In genomic region chr16:31003592-31004320, GRCm38 (mm10) we compare ENCODE assay signal across 8 mouse cellular contexts.
DNase-seq lines count a peak whose midpoint lies in the region; ATAC-seq and TF ChIP-seq lines count a peak whose summit lies in the region.
"Not testable (repeated sequence)": the region's sequence is repeated elsewhere in the genome, so short reads cannot be mapped to it uniquely, and the experiment has no call there.

No protein-coding gene starts in this region.

- DNase-seq in B cell, adult 2 months, result peak; percentile 15 to 17
- DNase-seq in embryo, embryonic 10 days (ENCODE audit: low spot score), result peak; percentile 72
- peak; percentile 58 for DNase-seq in gastrocnemius, adult 2 months
- peak; percentile 22 for DNase-seq in hindbrain, embryonic 10.5 days (ENCODE audit: low spot score)
- peak; percentile 18 for DNase-seq in liver, embryonic 13.5 days
- not testable (repeated sequence) for DNase-seq in midbrain, embryonic 11.5 days (ENCODE audit: low spot score, missing footprints)

- not testable (repeated sequence) for H3K9me3 ChIP-seq in hindbrain, embryonic 10.5 days; kidney, embryonic 15.5 days (replicated peaks); liver, embryonic 13.5 days (replicated peaks); midbrain, embryonic 11.5 days (ENCODE audit: control insufficient read depth, low read length); stomach, embryonic 16.5 days (replicated peaks; ENCODE audit: control insufficient read depth, low read length)

- peaks cover 56% of the 10 kb centered on the region for H3K4me1 ChIP-seq in hindbrain, embryonic 10.5 days (replicated peaks)
- peaks cover 34% of the 10 kb centered on the region for H3K4me1 ChIP-seq in kidney, embryonic 15.5 days
- H3K4me1 ChIP-seq in liver, embryonic 13.5 days (replicated peaks), result peaks cover 32% of the 10 kb centered on the region
- not testable (repeated sequence) for H3K4me1 ChIP-seq in midbrain, embryonic 11.5 days (ENCODE audit: control insufficient read depth, insufficient read depth, low read length)
- peaks cover 30% of the 10 kb centered on the region for H3K4me1 ChIP-seq in stomach, embryonic 16.5 days (ENCODE audit: control insufficient read depth, insufficient read depth, low read length)

- peak overlapping the region; percentile 70 for H3K27ac ChIP-seq in gastrocnemius, adult 2 months
- H3K27ac ChIP-seq in hindbrain, embryonic 10.5 days, result peak overlapping the region; percentile 76
- H3K27ac ChIP-seq in kidney, embryonic 15.5 days, result peak overlapping the region; percentile 76
- peak overlapping the region; percentile 26; the same call in 1 of the 2 replicates for H3K27ac ChIP-seq in liver, embryonic 13.5 days
- H3K27ac ChIP-seq in midbrain, embryonic 11.5 days (ENCODE audit: low read depth, low read length), result not testable (repeated sequence)
- peak overlapping the region; percentile 55 for H3K27ac ChIP-seq in stomach, embryonic 16.5 days (ENCODE audit: low read length)

- intact Hi-C loops in gastrocnemius, adult 2 months (cut with DNase I), result not testable (repeated sequence)

- H3K36me3 ChIP-seq in hindbrain, embryonic 10.5 days, result peaks cover 10% of the 10 kb centered on the region; the same call in 1 of the 2 replicates
- H3K36me3 ChIP-seq in kidney, embryonic 15.5 days; liver, embryonic 13.5 days; midbrain, embryonic 11.5 days (ENCODE audit: control insufficient read depth, insufficient read depth, low read length); stomach, embryonic 16.5 days (ENCODE audit: control insufficient read depth, insufficient read depth, low read length): not testable (repeated sequence)

- 14% methylated on average over 10 of the region's 10 CpGs for WGBS in hindbrain, embryonic 10.5 days
- 8% methylated on average over 10 of the region's 10 CpGs for WGBS in kidney, embryonic 15.5 days
- WGBS in liver, embryonic 13.5 days (ENCODE audit: insufficient replicate concordance), result 11% methylated on average over 10 of the region's 10 CpGs
- WGBS in midbrain, embryonic 11.5 days, result 13% methylated on average over 10 of the region's 10 CpGs
- WGBS in stomach, embryonic 16.5 days, result 9% methylated on average over 10 of the region's 10 CpGs

- not testable (repeated sequence) for TF ChIP-seq CTCF in gastrocnemius, adult 2 months (IDR thresholded peaks at IDR 0.05)

- H3K9ac ChIP-seq in kidney, embryonic 15.5 days; midbrain, embryonic 11.5 days (ENCODE audit: low read length): not testable (repeated sequence)
- H3K9ac ChIP-seq in liver, embryonic 13.5 days, result peak overlapping the region; percentile 12; the same call in 1 of the 2 replicates
- H3K9ac ChIP-seq in stomach, embryonic 16.5 days (ENCODE audit: low read length), result peak overlapping the region; percentile 34; the same call in 1 of the 2 replicates

- H3K4me3 ChIP-seq in gastrocnemius, adult 2 months, result peak overlapping the region; percentile 31
- not testable (repeated sequence) for H3K4me3 ChIP-seq in hindbrain, embryonic 10.5 days; liver, embryonic 13.5 days (replicated peaks); midbrain, embryonic 11.5 days (ENCODE audit: low read depth, low read length); stomach, embryonic 16.5 days (replicated peaks; ENCODE audit: low read length)
- H3K4me3 ChIP-seq in kidney, embryonic 15.5 days (replicated peaks), result peak overlapping the region; percentile 10; the same call in 1 of the 2 replicates

- H3K27me3 ChIP-seq in hindbrain, embryonic 10.5 days (ENCODE audit: insufficient read depth, poor library complexity, severe bottlenecking); kidney, embryonic 15.5 days; liver, embryonic 13.5 days; midbrain, embryonic 11.5 days (ENCODE audit: control insufficient read depth, insufficient read depth, low read length); stomach, embryonic 16.5 days (ENCODE audit: control insufficient read depth, insufficient read depth, low read length): not testable (repeated sequence)

- peak; percentile 75 for ATAC-seq in kidney, embryonic 15.5 days (replicated peaks; ENCODE audit: low FRiP score)
- ATAC-seq in liver, embryonic 13.5 days (ENCODE audit: low read depth), result not testable (repeated sequence)
- ATAC-seq in midbrain, embryonic 11.5 days (ENCODE audit: low FRiP score), result peak; percentile 40; the same call in 1 of the 2 replicates
- peak; percentile 77; the same call in 1 of the 2 replicates for ATAC-seq in stomach, embryonic 16.5 days (ENCODE audit: insufficient read depth, low FRiP score)

- H3K4me2 ChIP-seq in kidney, embryonic 15.5 days, result peak overlapping the region; percentile 47
- peak overlapping the region; percentile 46 for H3K4me2 ChIP-seq in liver, embryonic 13.5 days
- peak overlapping the region; percentile 4; the same call in 1 of the 2 replicates for H3K4me2 ChIP-seq in midbrain, embryonic 11.5 days
- H3K4me2 ChIP-seq in stomach, embryonic 16.5 days (ENCODE audit: low read depth, low read length), result peak overlapping the region; percentile 46
